Mouse (Mus musculus) megakaryocyte progenitor cell, adult 5-6 weeks (primary cell): ENCODE data around the gene Dhx32. TPM values are rescaled to one million over a fixed set of nuclear protein-coding genes. Genes with fewer than 3 reads are reported as not detected.
"Not testable (repeated sequence)": the region's sequence is repeated elsewhere in the genome, so short reads cannot be mapped to it uniquely, and the experiment has no call there.

Source experiments
- ATAC-seq: replicated peaks from 2 replicates; pipeline ENCODE4 v1.8.0; 2016; ENCODE audit warnings: mild to moderate bottlenecking, moderate TSS enrichment, inconsistent platforms; ENCODE audit not compliant: poor library complexity
- total RNA-seq, 2 experiments: library from RNA; stranded (forward) in 1 of 2; stranded (reverse) in 1 of 2; fragments of 157-497, 149-512 nt in 1 of 2; fragments of 200-1000 nt in 1 of 2; gene quantifications; 2 replicates each; pipeline versions ENCODE4 v1.2.3 to v1.2.4; 2015 to 2017

Dhx32 gene
- total RNA-seq, 2 experiments from 2014 or later: 11.0 to 23.6 TPM

DNA sequence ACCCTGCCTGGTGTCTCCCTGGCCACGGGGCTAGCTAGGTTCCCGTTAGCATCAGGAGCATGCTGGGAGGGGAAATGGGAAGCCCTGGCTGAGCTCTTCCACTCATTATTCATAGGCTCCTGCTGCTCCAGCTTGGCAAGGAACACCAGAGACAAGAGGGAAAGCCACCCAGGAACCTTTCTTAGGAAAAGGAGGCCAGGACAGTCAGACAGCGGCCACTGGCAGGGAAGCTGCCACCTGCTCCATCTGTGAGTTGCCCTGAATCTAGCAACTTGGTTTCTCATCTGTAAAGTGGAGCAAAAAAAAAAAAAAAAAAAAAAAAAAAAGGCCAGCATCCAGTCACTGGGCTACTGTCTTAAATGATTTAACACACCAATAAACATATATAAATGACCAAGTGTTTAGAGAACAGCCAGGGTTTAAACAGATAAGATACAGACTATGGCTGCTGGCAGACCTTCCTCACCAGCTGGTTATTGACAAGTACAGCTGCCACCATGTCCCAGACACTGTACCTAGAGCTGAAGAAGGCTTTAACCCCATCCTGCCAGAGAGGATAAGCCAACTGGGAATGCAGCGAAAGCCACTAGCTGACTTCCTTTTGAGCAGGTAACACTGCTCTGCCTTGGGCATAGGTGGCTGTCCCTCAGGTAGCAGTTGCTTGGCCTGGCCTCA lies 50.4 kb downstream of the Dhx32 start:
- ATAC-seq: no peak

DNA sequence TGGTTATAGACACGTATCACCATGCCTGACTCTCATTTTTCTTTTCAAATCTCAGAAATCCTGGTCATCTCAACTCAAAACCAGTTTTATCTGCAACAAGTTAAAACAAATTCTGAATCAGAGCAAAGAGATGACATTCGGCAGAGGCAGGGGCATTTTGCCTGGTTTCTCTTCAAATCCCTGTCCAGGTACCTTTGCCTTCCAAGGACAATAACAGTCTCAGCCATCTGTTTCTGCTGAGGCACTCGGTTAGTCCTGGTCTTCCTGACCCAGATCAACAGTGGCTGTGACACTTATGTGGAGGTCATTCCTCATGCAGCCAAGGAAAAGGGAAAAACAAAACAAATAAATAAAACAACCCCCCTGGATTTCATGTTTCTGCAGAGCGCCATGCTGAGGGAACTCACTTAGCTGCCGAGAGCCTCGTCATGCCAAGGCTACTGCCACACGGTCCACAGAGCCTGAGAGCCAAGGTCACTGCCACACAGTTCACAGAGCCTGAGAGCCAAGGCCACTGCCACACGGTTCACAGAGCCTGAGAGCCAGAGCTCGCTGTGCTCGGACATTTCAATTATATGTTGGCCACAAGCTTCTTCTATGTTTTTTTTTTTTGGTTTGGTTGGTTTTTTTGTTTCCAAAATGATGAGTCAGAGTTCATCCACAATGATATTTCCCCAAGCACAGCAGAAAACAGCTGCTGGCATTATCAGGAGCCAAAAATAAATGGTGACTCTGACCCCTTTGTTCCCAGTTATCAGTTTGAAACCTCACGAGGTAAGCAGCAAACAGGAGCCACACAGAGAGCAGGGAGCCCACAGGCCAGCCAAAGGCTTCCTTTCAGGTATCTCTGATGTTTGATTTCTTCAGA lies 52.0 kb downstream of the Dhx32 start:
- ATAC-seq: no peak

DNA sequence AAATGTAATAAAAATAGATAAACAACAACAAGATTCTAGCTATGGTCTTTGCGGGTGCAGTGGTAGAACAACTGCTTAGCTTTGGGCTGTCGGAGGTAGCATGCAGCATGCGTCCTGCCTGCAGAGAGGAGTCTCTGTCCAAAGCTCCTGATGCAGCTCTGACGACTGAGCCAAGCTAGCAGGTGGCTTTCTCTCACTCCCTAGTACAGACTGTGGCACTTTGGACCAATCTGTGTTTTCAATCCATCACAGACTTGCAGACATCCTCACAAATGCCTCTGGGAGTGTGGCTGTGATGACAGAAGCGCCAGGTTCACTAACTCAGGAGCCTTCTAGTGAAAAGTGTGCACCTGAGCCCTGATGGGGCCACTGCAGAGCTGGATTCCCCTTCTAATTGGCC lies 53.2 kb downstream of the Dhx32 start:
- ATAC-seq: no peak

DNA sequence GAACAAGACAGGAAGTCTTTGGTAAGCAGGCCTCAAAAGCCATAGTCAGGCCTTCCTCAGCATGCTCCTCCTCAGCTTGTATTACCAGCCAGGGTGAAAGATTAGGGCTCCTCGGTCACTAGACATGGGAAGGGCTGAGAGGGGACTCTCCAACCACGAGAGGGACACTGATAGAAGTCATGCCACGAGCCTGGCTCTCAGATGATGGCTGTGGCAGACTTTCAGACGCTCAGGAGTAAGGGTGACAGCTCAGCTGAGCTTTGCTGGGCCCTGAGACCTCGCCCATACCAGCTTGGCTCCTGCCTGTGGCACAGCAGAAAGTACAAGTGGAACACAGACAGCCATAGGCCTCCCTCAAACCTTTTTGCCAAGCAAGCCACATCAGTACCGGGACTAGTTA lies 55.5 kb downstream of the Dhx32 start:
- ATAC-seq: no peak

DNA sequence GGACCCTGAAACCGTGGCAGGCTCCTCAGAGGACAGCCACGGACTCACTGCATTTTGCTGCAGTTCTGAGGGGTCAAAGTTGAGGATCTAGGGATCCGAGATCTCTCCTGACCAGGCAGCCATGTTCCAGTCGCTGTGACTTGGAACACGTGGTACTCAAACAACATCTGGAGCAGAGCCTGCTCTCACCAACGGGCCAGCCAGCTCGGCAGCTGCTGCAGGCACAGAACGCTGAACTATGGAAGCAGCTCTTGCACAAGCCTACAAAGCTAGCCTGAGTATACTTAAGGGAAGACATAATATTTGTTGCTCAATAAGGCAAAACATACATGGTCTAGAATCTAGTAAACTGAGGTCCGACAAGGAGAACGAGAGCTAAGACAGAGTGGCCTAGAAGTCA lies 57.0 kb downstream of the Dhx32 start:
- ATAC-seq: no peak

DNA sequence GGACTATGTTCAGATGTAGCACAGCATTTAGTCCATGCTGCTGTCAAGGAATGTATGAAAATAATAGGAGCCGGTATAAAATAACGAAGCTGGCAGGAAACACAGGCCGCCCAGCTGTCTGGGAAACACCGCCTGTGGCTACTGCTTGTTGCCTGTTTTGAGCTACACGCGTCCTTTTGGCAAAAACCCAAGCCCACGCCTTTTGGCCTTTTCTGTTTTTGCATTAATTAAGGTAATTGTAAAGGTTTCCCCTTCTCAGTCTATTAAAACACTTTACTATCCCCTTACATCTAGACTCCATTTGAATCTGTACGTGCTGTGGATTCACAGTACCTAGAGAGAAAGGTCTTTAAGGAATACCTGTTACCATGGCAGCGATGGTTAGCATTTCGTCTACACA lies 57.7 kb downstream of the Dhx32 start:
- ATAC-seq: no peak

DNA sequence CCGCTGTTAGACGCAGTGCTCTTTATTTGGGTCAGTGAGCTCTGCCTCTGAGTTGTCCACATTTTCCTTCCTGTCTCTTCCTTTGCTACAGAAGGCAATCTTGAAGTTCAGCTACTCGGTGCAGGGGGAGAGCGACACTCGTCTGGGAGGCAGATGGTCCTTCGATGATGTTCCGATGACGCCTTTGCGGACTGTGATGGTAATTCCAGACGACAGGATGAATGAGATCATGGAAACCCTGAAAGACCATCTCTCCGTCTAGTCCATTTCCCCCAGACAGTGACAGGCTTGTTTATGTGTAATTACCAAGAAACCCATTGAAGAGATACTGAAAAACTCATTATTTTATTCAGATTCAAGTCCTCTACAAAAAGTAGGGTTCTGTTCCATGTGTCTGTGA lies 61.9 kb downstream of the Dhx32 start:
- no peak for ATAC-seq

DNA sequence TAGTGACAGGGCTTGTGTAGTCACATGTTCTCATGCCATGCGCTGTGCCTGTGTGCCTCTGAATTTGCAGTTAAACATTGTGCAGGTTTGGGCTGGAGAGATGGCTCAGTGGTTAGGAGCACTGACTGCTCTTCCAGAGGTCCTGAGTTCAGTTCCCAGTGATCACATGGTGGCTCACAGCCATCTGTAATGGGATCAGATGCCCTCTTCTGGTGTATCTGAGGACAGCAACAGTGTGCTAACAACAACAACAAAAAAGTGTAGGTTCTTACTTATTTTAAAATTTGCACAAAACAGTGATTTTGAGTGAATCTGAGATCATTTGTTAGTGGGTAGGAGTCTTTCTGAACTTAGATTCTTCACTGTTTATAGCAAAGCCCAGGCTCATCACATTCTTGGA lies 63.9 kb downstream of the Dhx32 start:
- ATAC-seq: no peak

DNA sequence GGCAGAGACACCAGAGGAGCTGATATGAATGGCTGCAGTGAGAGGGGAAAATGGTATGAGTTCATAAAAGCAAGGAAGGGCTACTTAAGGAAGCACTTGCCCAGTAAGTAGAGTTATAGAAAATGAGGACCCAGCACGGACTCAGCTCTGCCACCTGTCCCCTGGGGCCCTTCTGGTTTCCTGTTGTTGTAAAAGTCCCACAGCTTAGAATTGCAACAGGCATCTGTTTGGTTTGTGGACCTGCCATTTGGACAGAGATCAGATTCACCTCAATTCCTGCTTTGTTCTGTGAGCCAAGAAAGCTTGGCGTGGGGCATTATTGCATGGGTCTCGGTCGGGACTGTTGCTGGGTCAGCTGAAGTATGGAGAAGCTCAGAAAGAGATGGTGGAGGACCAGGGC lies 67.1 kb downstream of the Dhx32 start:
- no peak for ATAC-seq

DNA sequence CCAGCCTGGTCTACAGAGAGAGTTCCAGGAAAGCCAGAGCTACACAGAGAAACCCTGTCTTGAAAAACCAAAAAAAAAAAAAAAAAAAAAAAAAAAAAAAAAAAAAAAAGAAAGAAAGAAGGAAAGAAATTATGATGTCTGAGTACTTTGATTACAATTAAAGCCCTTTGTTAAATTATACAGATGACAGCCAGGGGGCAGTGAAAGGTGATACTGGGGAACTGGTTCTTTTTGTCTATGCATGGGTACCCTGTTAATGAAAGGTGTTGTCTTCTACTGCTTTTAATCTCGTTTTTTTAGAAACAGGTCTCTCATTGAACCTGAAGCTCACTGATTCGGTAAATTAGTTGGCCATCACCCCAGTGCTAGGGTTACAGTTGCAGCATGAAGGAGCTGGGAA lies 75.2 kb downstream of the Dhx32 start:
- no peak for ATAC-seq

DNA sequence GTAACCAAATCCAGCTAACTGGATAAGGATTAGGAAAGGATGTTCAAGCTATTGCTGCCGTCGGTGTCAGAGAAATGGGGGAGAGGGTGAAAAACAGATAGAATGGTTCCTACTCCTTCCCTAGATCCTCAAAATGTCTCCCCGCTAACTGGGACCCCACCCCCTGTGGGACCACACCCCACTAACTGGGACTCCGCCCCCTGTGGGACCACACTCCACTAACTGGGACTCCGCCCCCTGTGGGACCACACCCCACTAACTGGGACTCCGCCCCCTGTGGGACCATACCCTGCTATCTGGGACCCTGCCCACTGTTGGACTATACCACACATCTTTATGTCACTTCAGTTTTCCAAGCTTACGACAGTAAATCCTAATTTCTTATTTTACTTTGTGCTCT lies 78.6 kb downstream of the Dhx32 start:
- no peak for ATAC-seq

DNA sequence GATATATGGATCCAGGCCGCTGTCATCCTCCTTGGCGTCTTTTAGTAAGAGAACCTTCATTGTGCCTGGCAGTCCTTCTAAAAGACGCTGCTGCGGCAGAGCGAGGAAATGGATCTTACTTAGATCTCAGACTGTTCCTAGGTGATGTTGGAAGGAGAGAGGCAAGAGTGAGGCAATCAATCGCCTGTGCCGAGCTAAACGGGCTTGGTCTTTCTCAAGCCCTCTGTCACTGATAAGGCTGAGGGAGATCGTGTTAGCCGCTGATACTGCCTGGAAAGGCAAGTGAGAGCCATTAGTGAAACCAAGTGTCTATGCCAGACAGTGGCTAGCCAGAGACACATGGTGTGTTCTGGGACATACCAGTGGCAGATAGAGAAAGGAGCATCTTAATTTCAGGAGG lies 80.2 kb downstream of the Dhx32 start:
- ATAC-seq: peak; percentile 82

DNA sequence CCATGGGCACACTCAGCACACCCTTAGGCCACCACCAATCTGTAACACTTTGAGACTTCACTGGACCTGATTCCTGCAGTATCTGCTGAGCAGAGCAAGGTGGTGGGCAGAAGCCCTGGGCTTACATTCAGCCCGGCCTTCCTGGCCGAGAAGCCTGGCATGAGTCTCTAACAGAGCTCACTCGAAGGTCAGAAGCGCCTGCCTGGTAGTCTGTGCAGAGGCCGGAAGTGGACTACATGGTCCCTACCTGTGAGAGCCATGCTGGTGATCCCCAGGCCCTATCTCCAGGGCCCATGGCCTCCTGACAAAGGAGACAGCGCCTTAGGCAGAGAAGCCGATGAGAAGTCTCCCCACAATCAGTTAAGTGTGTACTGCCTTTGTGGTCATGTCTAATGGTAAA lies 81.2 kb downstream of the Dhx32 start:
- ATAC-seq: no peak

DNA sequence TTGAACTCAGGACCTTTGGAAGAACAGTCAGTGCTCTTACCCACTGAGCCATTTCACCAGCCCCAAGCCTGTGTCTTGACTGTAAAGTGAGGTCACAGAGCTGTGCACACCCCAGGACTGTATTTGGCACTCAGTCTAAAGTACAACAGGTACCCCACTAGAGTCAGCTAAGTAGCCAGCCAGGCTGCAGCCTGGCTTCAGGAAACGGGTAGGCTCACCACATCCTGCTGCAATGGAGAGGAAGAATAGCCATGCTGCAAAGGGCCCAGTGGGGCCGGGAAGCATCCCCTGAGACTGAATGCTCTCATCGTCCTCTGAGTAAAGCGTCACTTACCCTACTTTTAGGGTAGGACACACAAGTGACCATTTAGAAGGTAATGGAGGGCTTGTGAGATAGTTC lies 82.6 kb downstream of the Dhx32 start:
- ATAC-seq: peak; percentile 21; the same call in 1 of the 2 replicates

DNA sequence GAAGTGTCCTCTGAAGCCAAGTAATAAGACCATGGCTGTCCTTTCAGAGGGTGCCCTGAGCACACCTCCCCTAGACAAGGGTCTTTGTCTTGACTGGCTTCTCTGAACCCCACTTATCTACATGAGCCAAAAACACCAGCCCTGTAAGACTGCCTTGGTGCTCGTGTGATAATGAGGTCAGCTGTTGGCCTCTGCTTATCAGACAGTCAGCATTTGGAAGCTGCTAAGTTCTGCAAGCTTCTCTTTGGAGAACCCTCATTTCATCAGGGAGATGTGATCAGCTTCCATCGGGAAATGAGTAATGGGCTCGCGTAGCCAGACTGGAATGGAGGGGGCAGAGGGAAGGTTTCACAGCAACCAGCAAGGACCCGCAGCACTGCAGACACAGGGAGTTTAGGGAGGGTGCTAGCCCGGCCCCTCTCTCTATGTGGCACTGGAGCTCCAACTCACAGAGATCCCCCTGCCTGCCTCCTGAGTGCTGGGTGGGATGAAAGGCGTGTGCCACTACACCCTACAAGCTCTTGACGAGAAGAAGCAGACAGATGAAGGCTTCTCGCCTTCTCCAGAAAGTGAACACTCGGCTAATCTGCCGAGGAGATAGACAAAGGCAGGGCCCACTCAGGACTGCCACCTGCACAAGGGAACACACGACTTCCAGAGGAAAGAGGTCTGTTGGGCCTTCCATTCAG lies 84.4 kb downstream of the Dhx32 start:
- ATAC-seq: peak; percentile 68

DNA sequence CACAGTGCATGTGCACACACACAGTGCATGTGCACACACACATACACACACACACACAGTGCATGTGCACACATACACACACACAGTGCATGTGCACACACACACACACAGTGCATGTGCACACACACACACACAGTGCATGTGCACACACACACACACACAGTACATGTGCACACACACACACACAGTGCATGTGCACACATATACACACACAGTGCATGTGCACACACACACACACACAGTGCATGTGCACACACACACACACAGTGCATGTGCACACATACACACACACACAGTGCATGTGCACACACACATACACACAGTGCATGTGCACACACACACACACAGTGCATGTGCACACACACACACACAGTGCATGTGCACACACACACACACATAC lies 96.9 kb downstream of the Dhx32 start:
- not testable (repeated sequence) for ATAC-seq

DNA sequence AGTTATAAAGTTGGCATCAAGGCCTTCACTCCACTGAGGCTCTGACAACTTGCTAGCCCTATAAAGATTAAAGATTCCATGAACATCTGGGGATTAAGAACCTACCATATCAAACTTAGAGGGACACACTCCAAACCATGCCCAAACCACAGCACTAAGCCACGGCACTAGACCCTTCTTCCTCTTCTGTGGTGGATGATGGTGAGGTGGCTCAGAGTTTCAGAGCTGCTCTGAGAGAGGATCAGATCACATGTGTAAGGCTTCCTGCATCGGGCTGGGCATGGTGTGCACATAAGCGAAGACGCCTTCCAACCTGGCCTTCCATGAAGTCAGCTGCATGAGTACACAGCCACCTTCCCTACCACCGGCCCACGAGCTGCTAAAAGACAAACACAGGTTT lies 97.8 kb downstream of the Dhx32 start:
- peak; percentile 72 for ATAC-seq

DNA sequence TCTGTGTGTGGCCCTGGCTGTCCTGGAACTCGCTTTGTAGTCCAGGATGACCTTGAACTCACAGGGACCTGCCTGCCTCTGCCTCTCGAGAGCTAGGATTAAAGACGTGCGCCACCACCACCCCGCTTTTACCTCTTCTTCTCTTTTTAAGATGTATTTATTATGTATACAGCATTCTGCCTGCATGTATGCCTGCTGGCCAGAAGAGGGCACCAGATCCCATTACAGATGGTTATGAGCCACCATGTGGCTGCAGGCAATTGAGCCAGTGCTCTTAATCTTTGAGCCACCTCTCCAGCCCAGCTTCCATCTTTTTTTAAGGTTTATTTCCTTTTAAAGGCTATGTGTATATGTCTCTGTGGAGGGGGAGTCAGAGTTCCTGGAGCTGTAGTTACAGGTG lies 98.4 kb downstream of the Dhx32 start:
- peak; percentile 41 for ATAC-seq

DNA sequence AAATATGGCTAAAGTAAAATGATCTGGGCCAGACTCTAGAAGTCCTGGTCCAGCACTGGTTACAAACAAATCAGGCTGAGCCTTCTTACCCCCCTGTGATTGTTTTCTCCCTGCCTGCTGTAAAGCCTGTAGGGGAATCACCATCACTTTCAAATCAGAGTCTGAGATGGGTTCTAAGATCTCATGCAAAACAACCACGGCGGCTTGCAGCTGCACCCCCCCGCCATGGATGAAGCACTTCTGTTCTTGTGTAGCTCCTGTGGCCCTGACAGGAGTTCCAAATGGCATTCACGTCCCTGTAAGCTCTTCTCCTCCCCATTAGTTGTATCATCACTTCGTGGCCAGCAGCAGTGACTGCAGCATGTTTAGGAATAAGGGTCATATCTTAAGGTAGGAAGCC lies 98.9 kb downstream of the Dhx32 start:
- ATAC-seq: 0 out of 2 replicates have a peak, but pooled peaks have one; percentile 33

DNA sequence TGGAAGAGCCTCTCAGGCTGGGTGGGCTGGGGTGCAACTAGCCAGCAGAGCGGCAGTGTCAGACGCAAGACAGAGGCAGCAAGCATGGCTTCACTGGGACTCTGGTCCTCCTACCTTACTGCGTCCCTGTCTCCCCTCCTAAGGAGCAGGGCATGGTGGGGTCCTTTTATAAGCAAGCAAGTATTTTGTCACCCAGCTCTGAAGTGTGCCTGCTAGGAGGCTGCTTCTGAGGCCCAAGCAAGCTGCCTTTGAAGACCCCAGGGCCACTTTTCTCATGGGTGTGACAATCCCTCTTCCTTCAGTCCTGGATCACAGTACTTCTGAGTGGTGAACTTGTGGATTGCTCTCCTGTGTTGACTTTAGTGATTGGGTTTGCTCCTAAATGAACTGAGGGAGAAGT lies 102.6 kb downstream of the Dhx32 start, which contains the start of gene Mmp21:
Gene Mmp21, minus strand, starts transcription at position 101 of the 400 bp plus-strand sequence.
- no peak for ATAC-seq

DNA sequence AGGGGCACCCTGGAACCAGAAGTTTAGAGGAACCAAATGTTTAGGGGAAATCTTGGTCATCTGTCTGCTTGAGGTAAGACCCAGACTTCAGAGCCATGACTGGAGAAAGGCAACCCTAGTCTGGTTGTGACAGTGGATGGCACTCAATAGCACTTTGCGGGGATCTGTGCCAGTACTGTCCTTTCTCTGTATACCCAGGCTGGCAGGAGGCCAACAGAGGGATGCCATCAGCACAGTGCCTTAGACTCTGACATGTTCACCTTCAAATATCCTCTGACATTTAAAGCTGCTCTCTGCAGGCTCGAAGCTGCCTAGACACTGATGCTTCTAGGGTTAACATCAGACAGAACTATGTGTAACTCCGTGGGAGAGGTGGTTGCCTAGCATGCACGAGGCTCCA lies 103.1 kb downstream of the Dhx32 start:
- ATAC-seq: no peak

DNA sequence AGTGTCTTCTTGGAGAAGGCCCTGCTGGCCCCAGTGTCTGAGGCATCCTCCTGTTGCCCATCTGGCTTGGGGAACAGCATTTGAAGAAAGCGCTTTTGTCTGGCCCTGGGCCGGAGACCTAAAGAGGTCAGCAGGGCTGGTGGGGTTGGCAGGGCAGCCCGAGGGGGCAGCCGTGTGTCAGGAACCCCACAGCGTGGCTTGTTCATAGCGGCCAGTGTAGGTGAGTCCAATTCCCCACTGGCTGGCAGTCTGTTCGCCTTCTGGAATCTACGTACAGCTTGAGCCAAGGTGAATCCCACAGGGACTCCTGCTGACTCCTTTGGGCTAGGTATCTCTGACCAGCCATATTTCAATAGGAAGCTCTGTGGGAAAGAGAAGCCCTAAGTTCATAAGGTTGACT lies 103.8 kb downstream of the Dhx32 start:
- no peak for ATAC-seq
